Mouse (Mus musculus): ENCODE data around the gene Iqcb1.
"Not testable (repeated sequence)": the region's sequence is repeated elsewhere in the genome, so short reads cannot be mapped to it uniquely, and the experiment has no call there.

The Iqcb1 gene

DNA sequence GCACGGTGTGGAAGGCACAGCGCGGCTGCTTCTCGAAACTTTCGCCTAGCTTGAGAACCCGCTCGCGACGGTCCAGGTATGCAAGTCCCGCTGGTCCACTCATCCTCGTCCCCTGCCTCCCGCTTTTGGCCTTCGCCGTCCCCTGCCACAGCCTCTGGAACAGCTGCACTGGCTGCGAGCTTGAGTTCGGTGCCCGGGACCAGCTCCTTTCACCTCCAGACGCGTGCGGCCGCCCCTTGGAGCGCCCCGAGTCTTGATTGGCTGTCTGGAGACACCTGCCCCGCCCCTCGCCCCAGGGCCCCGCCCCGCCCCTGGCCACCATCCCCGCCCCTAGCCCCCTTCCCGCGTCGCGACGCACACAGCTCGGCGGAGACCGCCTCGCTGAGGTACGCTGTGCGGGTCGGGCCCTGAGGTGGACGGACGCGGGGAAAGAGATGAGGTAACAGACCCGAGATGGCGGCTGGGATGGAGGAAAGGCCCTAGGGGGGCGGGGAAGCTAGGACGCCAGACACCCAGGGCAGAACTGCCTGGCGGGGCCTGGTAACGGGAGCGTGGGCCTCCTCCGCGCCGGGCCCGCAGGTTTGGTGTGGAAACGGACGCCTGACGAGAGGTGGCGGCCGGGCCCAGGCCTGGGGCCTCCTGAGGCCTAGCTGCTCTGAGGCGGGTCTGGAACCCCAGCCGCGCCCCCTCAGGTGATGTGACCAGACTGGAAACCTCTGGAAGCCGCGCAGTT lies at the start of gene Iqcb1:
Iqcb1 (plus strand) TSS at position 332 of the 733 bp plus-strand sequence.
- DNase-seq (ENCODE audit: low read depth, low spot score) = peak; percentile 71

DNA sequence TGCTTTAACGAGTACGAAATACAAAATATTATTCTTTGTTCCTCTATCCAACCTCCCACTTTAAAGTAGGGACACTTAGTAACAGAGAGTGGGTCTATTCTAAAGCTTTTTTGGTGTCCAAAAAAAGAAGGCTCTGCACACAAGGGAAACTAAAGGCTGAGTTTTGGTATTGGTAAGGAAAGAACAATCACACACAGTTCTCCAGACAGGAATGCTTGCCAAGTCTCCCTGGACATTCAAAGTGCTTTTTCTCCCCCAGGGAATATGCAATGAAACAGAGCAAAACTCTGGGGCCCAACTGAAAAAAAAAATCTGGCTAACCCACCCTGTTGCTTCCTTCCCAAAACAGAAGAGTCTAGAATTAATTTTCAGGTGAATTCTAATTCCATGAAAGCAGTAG lies 44.0 kb upstream of the Iqcb1 start:
- no peak for DNase-seq (ENCODE audit: low read depth, low spot score)

- no peak for DNase-seq (ENCODE audit: low read depth, low spot score)
Measured at GRCm38 (mm10) chr16:36784594-36785313, 43.4 kb upstream of the Iqcb1 start, which contains the start of gene Slc15a2. TSS of gene Slc15a2 (minus strand) at chr16:36784962.

- no peak for DNase-seq (ENCODE audit: low read depth, low spot score)
Measured at GRCm38 (mm10) chr16:36786466-36786865, 41.7 kb upstream of the Iqcb1 start.

GRCm38 (mm10) chr16:36790166-36790565 lies 38.0 kb upstream of the Iqcb1 start:
- DNase-seq (ENCODE audit: low read depth, low spot score) = no peak

DNA sequence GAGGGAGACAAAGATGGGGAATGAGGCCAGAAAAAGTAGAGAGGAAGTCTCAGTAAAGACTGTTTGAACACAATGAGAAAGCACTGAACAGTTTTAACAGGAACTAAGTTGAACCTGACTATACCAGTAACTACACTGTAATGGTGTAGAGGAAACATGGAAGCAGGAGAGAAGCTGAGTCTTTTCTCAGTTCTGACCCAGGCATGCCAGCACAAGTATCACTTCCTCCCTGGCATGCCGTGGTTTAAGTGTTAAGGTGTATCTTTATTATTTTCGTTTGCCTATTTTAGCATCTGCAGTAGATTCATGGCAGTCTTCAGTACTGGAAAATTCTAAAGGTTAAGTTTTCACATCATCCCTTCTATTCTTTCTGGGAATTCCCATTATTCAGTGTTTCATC lies 33.2 kb upstream of the Iqcb1 start:
- no peak for DNase-seq (ENCODE audit: low read depth, low spot score)

GRCm38 (mm10) chr16:36798334-36798733 lies 29.9 kb upstream of the Iqcb1 start:
- no peak for DNase-seq (ENCODE audit: low read depth, low spot score)

- no peak for DNase-seq (ENCODE audit: low read depth, low spot score)
Measured at GRCm38 (mm10) chr16:36802361-36802760, 25.8 kb upstream of the Iqcb1 start.

DNA sequence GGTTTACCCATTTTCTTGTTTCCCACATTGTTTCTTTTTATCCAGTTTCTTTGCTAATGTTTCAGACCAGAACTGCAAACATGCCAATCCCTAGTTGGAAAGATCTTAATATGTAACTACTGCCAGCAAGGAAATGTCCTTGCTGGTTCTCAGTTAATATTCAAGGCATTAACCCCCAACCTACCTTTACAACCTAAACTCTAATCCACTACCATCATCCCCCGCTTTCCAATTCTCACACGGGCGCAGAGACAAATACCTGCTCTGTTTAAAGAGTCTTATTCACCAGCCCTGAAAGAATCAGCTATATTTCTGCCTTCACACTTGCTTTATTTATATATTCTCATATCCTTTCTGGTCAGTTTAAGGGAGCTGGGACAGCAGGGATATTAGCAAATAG lies 19.6 kb upstream of the Iqcb1 start:
- DNase-seq (ENCODE audit: low read depth, low spot score) = no peak

DNA sequence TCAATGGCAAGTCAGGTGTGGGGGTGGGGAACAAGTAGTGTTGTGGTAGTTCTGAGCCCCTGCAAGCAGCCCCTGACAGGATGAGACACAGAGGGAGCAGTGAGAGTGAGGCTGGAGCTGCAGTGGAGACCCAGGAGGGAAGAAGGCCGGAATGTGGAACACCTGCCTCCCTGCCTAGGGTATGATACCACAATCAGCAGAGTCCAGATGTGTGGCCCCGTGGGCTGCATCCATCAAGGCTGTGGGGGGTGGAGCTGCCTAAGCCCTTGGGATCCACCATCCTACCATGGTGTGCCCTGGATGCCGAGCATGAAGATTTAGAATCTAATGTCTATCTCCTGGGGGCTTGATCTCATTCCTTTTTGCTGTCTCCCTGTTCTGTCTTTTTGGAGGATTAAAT lies 14.5 kb upstream of the Iqcb1 start:
- DNase-seq (ENCODE audit: low read depth, low spot score) = no peak

DNA sequence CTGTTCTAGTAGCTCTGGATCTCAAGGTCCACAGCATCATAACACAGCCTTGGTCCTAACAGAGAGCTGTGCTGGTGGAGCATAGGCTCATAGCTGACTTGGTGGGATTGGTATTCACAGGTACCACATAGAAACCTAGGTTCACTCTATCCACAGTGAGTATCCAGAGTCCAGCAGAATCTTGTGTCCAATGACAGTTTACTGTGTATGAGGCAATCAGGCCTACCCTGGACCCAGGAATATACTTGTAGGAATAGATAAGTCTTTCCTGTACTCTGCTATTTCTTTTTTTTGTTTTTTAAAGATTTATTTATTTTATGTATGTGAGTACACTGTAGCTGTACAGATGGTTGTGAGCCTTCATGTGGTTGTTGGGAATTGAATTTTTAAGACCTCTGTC lies 11.3 kb upstream of the Iqcb1 start:
- DNase-seq (ENCODE audit: low read depth, low spot score) = no peak

DNA sequence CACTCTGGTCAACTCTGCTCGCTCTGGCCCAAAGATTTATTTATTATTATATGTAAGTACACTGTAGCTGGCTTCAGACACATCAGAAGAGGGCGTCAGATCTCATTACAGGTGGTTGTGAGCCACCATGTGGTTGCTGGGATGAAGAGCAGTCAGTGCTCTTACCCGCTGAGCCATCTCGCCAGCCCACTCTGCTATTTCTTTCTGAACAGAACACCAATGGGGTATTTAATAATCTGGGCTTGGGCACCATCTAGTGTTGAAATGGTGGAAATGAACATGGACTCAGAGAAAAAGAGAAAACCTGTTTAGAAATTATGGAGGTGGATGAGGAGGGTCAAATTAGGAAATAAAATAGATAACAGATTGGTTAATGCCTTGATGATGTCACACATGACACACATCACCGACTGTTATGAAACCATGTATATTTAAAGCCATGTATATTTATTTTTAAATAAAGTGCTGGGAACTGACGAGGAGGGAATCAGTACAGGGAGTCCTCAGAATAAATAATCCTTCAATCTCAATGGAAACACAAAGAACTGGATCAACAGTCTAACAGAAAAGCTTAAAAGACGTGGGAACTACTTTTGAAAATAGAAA lies 10.8 kb upstream of the Iqcb1 start:
- peak; percentile 79 for DNase-seq (ENCODE audit: low read depth, low spot score)

GRCm38 (mm10) chr16:36820016-36820415 lies 8.2 kb upstream of the Iqcb1 start:
- no peak for DNase-seq (ENCODE audit: low read depth, low spot score)

DNA sequence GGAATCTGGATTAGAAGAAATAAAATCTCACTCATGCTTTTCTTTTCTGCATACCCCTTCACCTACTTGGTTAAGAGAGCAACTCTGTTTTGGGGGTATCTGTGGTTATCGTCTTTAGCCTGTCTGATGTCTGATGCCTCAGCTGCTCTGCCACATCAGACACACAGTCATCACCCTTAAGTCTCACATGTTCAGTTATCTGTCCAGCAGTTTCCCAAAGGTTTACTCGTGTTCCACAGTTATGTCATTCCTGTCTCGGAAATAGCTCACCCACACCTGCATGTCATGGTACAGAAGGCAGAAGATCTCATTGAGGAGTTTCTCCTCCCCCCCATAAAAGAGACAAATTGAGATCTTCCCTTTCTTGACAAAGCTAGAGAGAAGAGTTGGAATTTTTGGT lies 7.4 kb upstream of the Iqcb1 start:
- no peak for DNase-seq (ENCODE audit: low read depth, low spot score)

DNA sequence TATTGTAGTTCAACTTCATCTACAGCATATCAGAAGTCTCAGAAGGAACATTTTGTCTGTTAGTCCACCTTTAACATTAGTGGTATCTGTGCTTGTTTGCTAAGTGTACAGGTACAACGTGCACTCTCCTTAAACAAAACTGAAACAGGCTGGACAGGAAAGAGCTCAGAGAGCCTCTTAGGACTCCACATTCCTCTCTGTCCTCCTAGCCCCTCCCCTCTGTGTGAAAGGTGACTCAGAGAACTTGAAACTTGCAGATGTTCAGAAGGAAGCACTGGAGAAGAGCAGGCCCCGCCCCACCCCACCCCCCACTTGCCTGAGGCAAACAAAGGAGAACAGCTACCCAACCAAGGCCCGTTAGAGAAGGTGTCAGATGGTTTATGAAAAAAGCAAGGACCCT lies 6.7 kb upstream of the Iqcb1 start:
- peak; percentile 20 for DNase-seq (ENCODE audit: low read depth, low spot score)

- DNase-seq (ENCODE audit: low read depth, low spot score) = no peak
Measured at GRCm38 (mm10) chr16:36827611-36828053, 553 bp upstream of the Iqcb1 start.

DNA sequence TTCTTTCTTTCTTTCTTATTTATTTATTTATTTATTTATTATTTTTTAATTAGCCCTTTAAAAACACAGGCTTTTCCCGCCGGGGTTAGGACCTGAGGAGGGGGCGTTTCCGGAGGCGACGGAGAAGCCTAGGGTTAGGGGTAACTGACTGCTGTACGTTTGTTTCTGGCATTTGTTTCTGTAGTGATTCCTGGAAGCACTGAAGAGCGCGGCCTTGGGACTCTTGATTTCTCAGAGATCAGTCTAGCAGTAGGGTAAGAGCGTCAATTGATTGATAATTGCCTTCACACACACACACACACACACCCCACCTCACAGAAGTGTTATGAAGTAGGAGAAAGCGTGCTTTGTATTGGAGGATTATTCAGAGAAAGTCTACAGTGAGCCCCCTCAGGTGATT lies 635 bp downstream of the Iqcb1 start:
- DNase-seq (ENCODE audit: low read depth, low spot score) = no peak

- not testable (repeated sequence) for DNase-seq (ENCODE audit: low read depth, low spot score)
Measured at GRCm38 (mm10) chr16:36846894-36847293, 18.7 kb downstream of the Iqcb1 start.

GRCm38 (mm10) chr16:36851202-36851601 lies 23.0 kb downstream of the Iqcb1 start:
- DNase-seq (ENCODE audit: low read depth, low spot score) = no peak

DNA sequence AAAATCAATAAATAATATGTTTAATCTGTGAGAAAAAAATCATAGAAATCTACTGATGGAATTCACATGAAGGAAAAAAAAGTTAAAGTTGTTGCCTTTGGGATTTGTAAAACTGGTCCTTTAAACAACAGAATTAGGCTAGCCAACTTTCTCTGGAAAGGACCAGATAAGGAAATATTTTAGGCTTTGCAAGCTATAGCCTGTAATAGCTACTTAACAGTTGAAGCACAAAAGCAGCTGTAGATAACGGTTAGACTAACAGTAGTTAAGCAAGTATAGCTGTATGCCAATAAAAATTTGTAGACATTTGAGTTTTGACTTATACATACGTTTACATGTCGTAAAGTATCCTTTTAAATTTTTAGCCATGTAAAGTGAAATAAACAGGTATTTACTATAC lies 35.4 kb downstream of the Iqcb1 start:
- no peak for DNase-seq (ENCODE audit: low read depth, low spot score)

DNA sequence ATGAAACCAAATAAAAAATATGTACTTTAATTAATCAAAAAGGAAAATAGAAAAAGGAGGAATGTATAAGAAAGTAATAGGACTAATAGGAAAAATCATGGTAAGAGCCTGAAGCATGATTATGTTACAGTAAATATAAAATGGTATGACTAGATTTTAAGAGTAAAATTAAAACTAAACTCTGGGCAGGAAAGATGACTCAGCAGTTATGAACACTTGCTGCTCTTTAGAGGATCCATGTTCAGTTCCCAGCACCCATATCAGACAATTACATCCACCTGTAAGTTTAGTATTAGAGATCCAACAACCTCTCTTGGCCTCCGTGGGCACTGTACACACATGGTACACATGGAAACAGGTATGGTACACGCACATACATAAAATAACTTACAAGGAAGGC lies 41.3 kb downstream of the Iqcb1 start:
- no peak for DNase-seq (ENCODE audit: low read depth, low spot score)

- DNase-seq (ENCODE audit: low read depth, low spot score) = peak; percentile 98
Measured at GRCm38 (mm10) chr16:36874583-36875275, 46.5 kb downstream of the Iqcb1 start, which contains the start of the genes Eaf2 and Golgb1. TSS of gene Eaf2 (minus strand) at chr16:36875003. TSS of gene Golgb1 (plus strand) at chr16:36875140.
